Mouse (Mus musculus): ENCODE data around the gene Acap2. TPM values are rescaled to one million over a fixed set of nuclear protein-coding genes. Genes with fewer than 3 reads are reported as not detected.

Gene Acap2
- total and polyA plus RNA-seq, 3 experiments, result 31.5 to 47.4 (median 36.9) TPM

- Histone ChIP-seq H3K4me3 (replicated peaks in 1 of 3; ENCODE audit: low read depth in 2 of 3, low read length in 2 of 3, poor library complexity in 1 of 3) (peak overlapping the region in 1 of 3 experiments; percentile 63), H3K9me3 (replicated peaks; ENCODE audit: low read length) (peaks cover 6% of the 10 kb centered on the region), H3K9ac (ENCODE audit: insufficient read depth, low read depth) (peak overlapping the region; percentile 25), H3K36me3 (replicated peaks in 1 of 2; ENCODE audit: control insufficient read depth in 1 of 2, insufficient read depth in 1 of 2, low read length in 1 of 2) (no peaks in the 10 kb centered on the region), H3K4me1 (ENCODE audit: control insufficient read depth in 1 of 2, insufficient read depth in 2 of 2) (peaks cover 18 to 31% of the 10 kb centered on the region in 2 experiments), H3K79me2 (replicated peaks; ENCODE audit: control insufficient read depth, extremely low read depth, insufficient read depth, poor library complexity, severe bottlenecking) (no peaks in the 10 kb centered on the region), H3K27ac (ENCODE audit: insufficient read depth, low read depth) (peak overlapping the region; percentile 87), H3K4me2 (ENCODE audit: insufficient read depth, low read depth, poor library complexity, severe bottlenecking) (peak overlapping the region; percentile 75), H3K27me3 (replicated peaks) (no peaks in the 10 kb centered on the region)
- in situ Hi-C loops (cut with MboI; ENCODE audit: low pct_ligation_motif_present, low pct_unique_long_range_greater_than_20kb, low sequenced_read_pairs), result no loop called here
- TF ChIP-seq RCOR1 (conservative IDR thresholded peaks at IDR 0.05; ENCODE audit: low read depth, low read length), result 0 out of 2 replicates have a peak, but pooled peaks have one; percentile 6
- TF ChIP-seq ZKSCAN1 (IDR thresholded peaks at IDR 0.05; ENCODE audit: borderline replicate concordance, low read depth, low read length), result no peak
- DNase-seq (ENCODE audit: extremely low read depth), result no peak
- dilution Hi-C loops (cut with MboI; ENCODE audit: extremely low pct_ligation_motif_present, extremely low pct_unique_long_range_greater_than_20kb, low sequenced_read_pairs), result no loop called here
These were observed 33.3 kb upstream of the Acap2 start for GRCm38 (mm10) chr16:31234356-31234755.

GRCm38 (mm10) chr16:31233541-31234339 is 32.7 kb upstream of the Acap2 start:
- H3K9ac ChIP-seq (ENCODE audit: insufficient read depth, low read depth), result 0 out of 2 replicates have a peak overlapping the region, but pooled peaks have one; percentile 25
- dilution Hi-C loops (cut with MboI; ENCODE audit: extremely low pct_ligation_motif_present, extremely low pct_unique_long_range_greater_than_20kb, low sequenced_read_pairs), result no loop called here
- 0 out of 2 replicates have a peak, but pooled peaks have one; percentile 53 for TF ChIP-seq MAFK (IDR thresholded peaks at IDR 0.05; ENCODE audit: insufficient replicate concordance, low read length)
- no peak for TF ChIP-seq MAZ (IDR thresholded peaks at IDR 0.05; ENCODE audit: low read depth, low read length)
- TF ChIP-seq E2F4 (IDR thresholded peaks at IDR 0.05; ENCODE audit: insufficient replicate concordance, low read depth, low read length), result no peak
- no peak for TF ChIP-seq ZNF384 (IDR thresholded peaks at IDR 0.05; ENCODE audit: low read depth, low read length)
- peak; percentile 96 for TF ChIP-seq BHLHE40 (IDR thresholded peaks at IDR 0.05; ENCODE audit: low read depth, low read length)
- TF ChIP-seq TCF12 (IDR thresholded peaks at IDR 0.05; ENCODE audit: low read depth, low read length), result peak; percentile 47; the same call in 1 of the 2 replicates
- peak; percentile 99 for TF ChIP-seq NRF1 (IDR thresholded peaks at IDR 0.05; ENCODE audit: low read depth, low read length)
- TF ChIP-seq IRF4 (IDR thresholded peaks at IDR 0.05; ENCODE audit: low read depth, low read length), result peak; percentile 83
- TF ChIP-seq ELF1 (IDR thresholded peaks at IDR 0.05; ENCODE audit: low read depth, low read length), result no peak; the same call in none of the 2 replicates
- 0 out of 2 replicates have a peak, but pooled peaks have one; percentile 34 for TF ChIP-seq UBTF (IDR thresholded peaks at IDR 0.05; ENCODE audit: low read depth, low read length)
- 0 out of 2 replicates have a peak, but pooled peaks have one; percentile 22 for TF ChIP-seq HCFC1 (IDR thresholded peaks at IDR 0.05; ENCODE audit: low read depth, low read length)
- peak; percentile 95 for TF ChIP-seq MXI1 (IDR thresholded peaks at IDR 0.05; ENCODE audit: low read depth, low read length)
- TF ChIP-seq RAD21 (IDR thresholded peaks at IDR 0.05; ENCODE audit: low read depth, low read length), result no peak
- peak; percentile 67 for TF ChIP-seq EP300 (IDR thresholded peaks at IDR 0.05; ENCODE audit: low read length)
- TF ChIP-seq JUND (conservative IDR thresholded peaks at IDR 0.05; ENCODE audit: low read depth, low read length), result peak; percentile 83
- no peak for TF ChIP-seq NELFE (IDR thresholded peaks at IDR 0.05; ENCODE audit: low read depth, low read length)
- peak; percentile 95 for TF ChIP-seq ETS1 (conservative IDR thresholded peaks at IDR 0.05; ENCODE audit: low read depth, low read length)
- no peak for TF ChIP-seq POLR2AphosphoS2 (IDR thresholded peaks at IDR 0.05; ENCODE audit: low read depth, low read length)
- no peak for TF ChIP-seq SMC3 (IDR thresholded peaks at IDR 0.05; ENCODE audit: low read depth, low read length)
- peak; percentile 45; the same call in 1 of the 2 replicates for TF ChIP-seq JUN (IDR thresholded peaks at IDR 0.05; ENCODE audit: insufficient read depth, low read depth, low read length)
- TF ChIP-seq USF1 (IDR thresholded peaks at IDR 0.05; ENCODE audit: low read depth, low read length), result peak; percentile 88
- peak; percentile 94 for TF ChIP-seq MEF2A (IDR thresholded peaks at IDR 0.05; ENCODE audit: borderline replicate concordance, low read depth, low read length)
- 0 out of 2 replicates have a peak, but pooled peaks have one; percentile 25 for TF ChIP-seq RCOR1 (conservative IDR thresholded peaks at IDR 0.05; ENCODE audit: low read depth, low read length)
- TF ChIP-seq MYC (IDR thresholded peaks at IDR 0.05; ENCODE audit: low read depth, low read length), result peak; percentile 99
- TF ChIP-seq SIN3A (IDR thresholded peaks at IDR 0.05; ENCODE audit: low read length), result peak; percentile 79; the same call in 1 of the 2 replicates
- TF ChIP-seq GABPA (IDR thresholded peaks at IDR 0.05; ENCODE audit: insufficient replicate concordance, low read depth, low read length), result no peak
- TF ChIP-seq KAT2A (IDR thresholded peaks at IDR 0.05; ENCODE audit: insufficient replicate concordance, low read length), result no peak
- no peak for TF ChIP-seq CTCF (conservative IDR thresholded peaks at IDR 0.05 in 1 of 2, IDR thresholded peaks at IDR 0.05 in 1 of 2; ENCODE audit: low read depth in 2 of 2, low read length in 2 of 2)
- no peak for TF ChIP-seq ZKSCAN1 (IDR thresholded peaks at IDR 0.05; ENCODE audit: borderline replicate concordance, low read depth, low read length)

More at GRCm38 (mm10) chr16:31233541-31234339, 32.7 kb upstream of the Acap2 start:
- H3K79me2 ChIP-seq (replicated peaks; ENCODE audit: control insufficient read depth, extremely low read depth, insufficient read depth, poor library complexity, severe bottlenecking), result no peaks in the 10 kb centered on the region
- H3K4me1 ChIP-seq (ENCODE audit: control insufficient read depth in 1 of 2, insufficient read depth in 2 of 2), result peaks cover 18 to 31% of the 10 kb centered on the region in 2 experiments
- peaks cover 6% of the 10 kb centered on the region for H3K9me3 ChIP-seq (replicated peaks; ENCODE audit: low read length)
- H3K4me3 ChIP-seq (replicated peaks in 1 of 3; ENCODE audit: low read depth in 2 of 3, low read length in 2 of 3, poor library complexity in 1 of 3), result no peak overlapping the region
- peak overlapping the region; percentile 13; the same call in 1 of the 2 replicates for H3K27ac ChIP-seq (ENCODE audit: insufficient read depth, low read depth)
- peak overlapping the region; percentile 75 for H3K4me2 ChIP-seq (ENCODE audit: insufficient read depth, low read depth, poor library complexity, severe bottlenecking)
- peak; percentile 96 for DNase-seq (ENCODE audit: extremely low read depth)
- no peaks in the 10 kb centered on the region for H3K27me3 ChIP-seq (replicated peaks)
- H3K36me3 ChIP-seq (replicated peaks in 1 of 2; ENCODE audit: control insufficient read depth in 1 of 2, insufficient read depth in 1 of 2, low read length in 1 of 2), result no peaks in the 10 kb centered on the region
- in situ Hi-C loops (cut with MboI; ENCODE audit: low pct_ligation_motif_present, low pct_unique_long_range_greater_than_20kb, low sequenced_read_pairs), result no loop called here

Data from CH12.LX (cell line).